Mouse (Mus musculus): ENCODE results near the gene Taar5.

Gene Taar5

GRCm38 (mm10) chr10:24008143-24008542, 37.6 kb downstream of the Taar5 start:
- no peak for DNase-seq (ENCODE audit: low spot score)
